Mouse (Mus musculus) left cerebral cortex, postnatal 25 days (tissue): ENCODE measurements around the gene Sepsecs. TPM values are rescaled to one million over a fixed set of nuclear protein-coding genes. Genes with fewer than 3 reads are reported as not detected.

Source experiments
- DNase-seq, 2 experiments: peaks; one replicate each; pipeline ENCODE4 v3.0.0; 2022; ENCODE audit warnings: low spot score in 2 of 2, mixed read lengths in 1 of 2
- intact Hi-C: fragments of 180-260 bp; cut with DNase I; formaldehyde crosslinking; loops from one replicate; pipeline ENCODE4 v1.15.1; 2025
- total RNA-seq, 2 experiments: library from RNA; stranded (reverse); gene quantifications; 2 replicates each; pipeline ENCODE4 v1.2.3; 2021

The Sepsecs gene
- total RNA-seq, 2 experiments from 2014 or later: 10.1 TPM

GRCm38 (mm10) chr5:52652606-52653005, 16.9 kb downstream of the Sepsecs start:
- intact Hi-C loops: no loop called here
- no peak for DNase-seq

GRCm38 (mm10) chr5:52652086-52652485, 17.4 kb downstream of the Sepsecs start:
- intact Hi-C loops: no loop called here
- DNase-seq: peak in 1 of 2 experiments; percentile 46

GRCm38 (mm10) chr5:52643947-52644840, 25.3 kb downstream of the Sepsecs start:
- intact Hi-C loops: no loop called here
- no peak for DNase-seq

- intact Hi-C loops: no loop called here
- no peak for DNase-seq
Measured at GRCm38 (mm10) chr5:52641736-52642135, 27.8 kb downstream of the Sepsecs start.

- no peak for DNase-seq
- intact Hi-C loops: no loop called here
Measured at GRCm38 (mm10) chr5:52638916-52639315, 30.6 kb downstream of the Sepsecs start.

GRCm38 (mm10) chr5:52638006-52638405, 31.5 kb downstream of the Sepsecs start:
- no peak for DNase-seq
- intact Hi-C loops: no loop called here

- intact Hi-C loops: no loop called here
- no peak for DNase-seq
Measured at GRCm38 (mm10) chr5:52636923-52637322, 32.6 kb downstream of the Sepsecs start.

- no peak for DNase-seq
- intact Hi-C loops: no loop called here
Measured at GRCm38 (mm10) chr5:52636025-52636755, 33.3 kb downstream of the Sepsecs start.

- DNase-seq: peak in 1 of 2 experiments; percentile 34
- intact Hi-C loops: no loop called here
Measured at GRCm38 (mm10) chr5:52634017-52634416, 35.5 kb downstream of the Sepsecs start.

- intact Hi-C loops: no loop called here
- no peak for DNase-seq
Measured at GRCm38 (mm10) chr5:52630541-52630940, 39.0 kb downstream of the Sepsecs start.

GRCm38 (mm10) chr5:52629214-52629613, 40.3 kb downstream of the Sepsecs start:
- intact Hi-C loops: no loop called here

GRCm38 (mm10) chr5:52628783-52629182, 40.7 kb downstream of the Sepsecs start:
- no peak for DNase-seq

More at GRCm38 (mm10) chr5:52629214-52629613, 40.3 kb downstream of the Sepsecs start:
- no peak for DNase-seq

GRCm38 (mm10) chr5:52627713-52628112, 41.8 kb downstream of the Sepsecs start:
- intact Hi-C loops: no loop called here
- DNase-seq: no peak

More at GRCm38 (mm10) chr5:52628783-52629182, 40.7 kb downstream of the Sepsecs start:
- intact Hi-C loops: no loop called here

- intact Hi-C loops: no loop called here
- DNase-seq: no peak
Measured at GRCm38 (mm10) chr5:52626092-52626491, 43.4 kb downstream of the Sepsecs start.

- intact Hi-C loops: no loop called here
- no peak for DNase-seq
Measured at GRCm38 (mm10) chr5:52624956-52625355, 44.6 kb downstream of the Sepsecs start.

- no peak for DNase-seq
- intact Hi-C loops: no loop called here
Measured at GRCm38 (mm10) chr5:52623099-52623498, 46.4 kb downstream of the Sepsecs start.

GRCm38 (mm10) chr5:52618348-52619270, 50.9 kb downstream of the Sepsecs start:
- peak; percentile 82 to 94 for DNase-seq
- intact Hi-C loops: loop anchor here (5.0 kb wide), 1 partner anchor 51 kb away; the partner anchor contains the start of gene Lgi2

GRCm38 (mm10) chr5:52617711-52618347, 51.7 kb downstream of the Sepsecs start:
- intact Hi-C loops: loop anchor here (5.0 kb wide), 1 partner anchor 51 kb away; the partner anchor contains the start of gene Lgi2
- no peak for DNase-seq

- peak; percentile 31 to 76 for DNase-seq
- intact Hi-C loops: loop anchor here (5.0 kb wide), 1 partner anchor 49 kb away; the partner anchor contains the start of gene Lgi2
Measured at GRCm38 (mm10) chr5:52616549-52616948, 53.0 kb downstream of the Sepsecs start.
